Mouse (Mus musculus): Measurements from ENCODE around the gene Dbi. TPM values are rescaled to one million over a fixed set of nuclear protein-coding genes. Genes with fewer than 3 reads are reported as not detected.
"Not testable (repeated sequence)": the region's sequence is repeated elsewhere in the genome, so short reads cannot be mapped to it uniquely, and the experiment has no call there.

The Dbi gene
- polyA plus RNA-seq, 1 experiment from 2014 or later, result 766 TPM

GRCm38 (mm10) chr1:120093482-120094134 is 27.3 kb downstream of the Dbi start:
- H3K4me3 ChIP-seq; H3K27ac ChIP-seq; H3K27me3 ChIP-seq (ENCODE audit: insufficient read depth, poor library complexity, severe bottlenecking); H3K36me3 ChIP-seq; H3K9me3 ChIP-seq: not testable (repeated sequence)
- WGBS, result 57% methylated on average over 11 of the region's 14 CpGs
- peak; percentile 85 for DNase-seq (ENCODE audit: low spot score)
- peaks cover 11% of the 10 kb centered on the region for H3K4me1 ChIP-seq (replicated peaks)

- H3K4me1 ChIP-seq (replicated peaks), result peaks cover 15% of the 10 kb centered on the region
- H3K27me3 ChIP-seq (ENCODE audit: insufficient read depth, poor library complexity, severe bottlenecking), result no peaks in the 10 kb centered on the region
- no peak overlapping the region for H3K27ac ChIP-seq
- no peaks in the 10 kb centered on the region for H3K36me3 ChIP-seq
- DNase-seq (ENCODE audit: low spot score), result no peak
- WGBS, result 85% methylated on average over 8 of the region's 8 CpGs
- H3K9me3 ChIP-seq, result no peaks in the 10 kb centered on the region
- no peak overlapping the region for H3K4me3 ChIP-seq
These were observed 29.9 kb downstream of the Dbi start for GRCm38 (mm10) chr1:120090880-120091570.

GRCm38 (mm10) chr1:120089180-120089579 is 31.7 kb downstream of the Dbi start:
- no peaks in the 10 kb centered on the region for H3K9me3 ChIP-seq
- no peak overlapping the region for H3K4me3 ChIP-seq
- no peaks in the 10 kb centered on the region for H3K36me3 ChIP-seq
- peak overlapping the region; percentile 59 for H3K27ac ChIP-seq
- DNase-seq (ENCODE audit: low spot score), result peak; percentile 40
- peaks cover 15% of the 10 kb centered on the region for H3K4me1 ChIP-seq (replicated peaks)
- no peaks in the 10 kb centered on the region for H3K27me3 ChIP-seq (ENCODE audit: insufficient read depth, poor library complexity, severe bottlenecking)
- 6% methylated on average over 4 of the region's 5 CpGs for WGBS

- Histone ChIP-seq H3K4me3 (no peak overlapping the region), H3K9me3 (no peaks in the 10 kb centered on the region), H3K27ac (no peak overlapping the region), H3K36me3 (no peaks in the 10 kb centered on the region), H3K27me3 (ENCODE audit: insufficient read depth, poor library complexity, severe bottlenecking) (no peaks in the 10 kb centered on the region), H3K4me1 (replicated peaks) (peaks cover 26% of the 10 kb centered on the region)
- no peak for DNase-seq (ENCODE audit: low spot score)
- WGBS, result 69% methylated on average over 13 of the region's 13 CpGs
These were observed 34.2 kb downstream of the Dbi start for GRCm38 (mm10) chr1:120086644-120087043.

GRCm38 (mm10) chr1:120085696-120086095 is 35.2 kb downstream of the Dbi start:
- Histone ChIP-seq H3K9me3 (no peaks in the 10 kb centered on the region), H3K27me3 (ENCODE audit: insufficient read depth, poor library complexity, severe bottlenecking) (no peaks in the 10 kb centered on the region), H3K36me3 (no peaks in the 10 kb centered on the region), H3K4me3 (no peak overlapping the region), H3K27ac (no peak overlapping the region), H3K4me1 (replicated peaks) (peaks cover 26% of the 10 kb centered on the region)
- 73% methylated on average over 3 of the region's 3 CpGs for WGBS
- no peak for DNase-seq (ENCODE audit: low spot score)

- 65% methylated on average over 5 of the region's 5 CpGs for WGBS
- Histone ChIP-seq H3K4me3 (no peak overlapping the region), H3K27me3 (ENCODE audit: insufficient read depth, poor library complexity, severe bottlenecking) (no peaks in the 10 kb centered on the region), H3K27ac (no peak overlapping the region), H3K9me3 (no peaks in the 10 kb centered on the region), H3K36me3 (no peaks in the 10 kb centered on the region), H3K4me1 (replicated peaks) (peaks cover 19% of the 10 kb centered on the region)
- DNase-seq (ENCODE audit: low spot score), result no peak
These were observed 36.9 kb downstream of the Dbi start for GRCm38 (mm10) chr1:120083921-120084517.

- H3K9me3 ChIP-seq, result no peaks in the 10 kb centered on the region
- peaks cover 14% of the 10 kb centered on the region for H3K4me1 ChIP-seq (replicated peaks)
- H3K36me3 ChIP-seq, result no peaks in the 10 kb centered on the region
- no peak for DNase-seq (ENCODE audit: low spot score)
- WGBS, result 41% methylated on average over 7 of the region's 7 CpGs
- H3K4me3 ChIP-seq, result no peak overlapping the region
- H3K27ac ChIP-seq, result no peak overlapping the region
- H3K27me3 ChIP-seq (ENCODE audit: insufficient read depth, poor library complexity, severe bottlenecking), result no peaks in the 10 kb centered on the region
These were observed 37.8 kb downstream of the Dbi start for GRCm38 (mm10) chr1:120082957-120083585.

GRCm38 (mm10) chr1:120080632-120081031 is 40.2 kb downstream of the Dbi start:
- 91% methylated on average over 1 of the region's 1 CpGs for WGBS
- Histone ChIP-seq H3K27me3 (ENCODE audit: insufficient read depth, poor library complexity, severe bottlenecking) (peaks cover 12% of the 10 kb centered on the region), H3K4me3 (no peak overlapping the region), H3K9me3 (no peaks in the 10 kb centered on the region), H3K27ac (no peak overlapping the region), H3K4me1 (replicated peaks) (peaks cover 21% of the 10 kb centered on the region), H3K36me3 (no peaks in the 10 kb centered on the region)
- DNase-seq (ENCODE audit: low spot score), result no peak

GRCm38 (mm10) chr1:120077746-120078410 is 43.0 kb downstream of the Dbi start:
- Histone ChIP-seq H3K36me3 (no peaks in the 10 kb centered on the region), H3K4me3 (no peak overlapping the region), H3K4me1 (replicated peaks) (peaks cover 36% of the 10 kb centered on the region), H3K27me3 (ENCODE audit: insufficient read depth, poor library complexity, severe bottlenecking) (peaks cover 36% of the 10 kb centered on the region), H3K27ac (no peak overlapping the region), H3K9me3 (no peaks in the 10 kb centered on the region)
- DNase-seq (ENCODE audit: low spot score), result peak; percentile 39
- WGBS, result 17% methylated on average over 9 of the region's 9 CpGs

- DNase-seq (ENCODE audit: low spot score), result no peak
- H3K27me3 ChIP-seq (ENCODE audit: insufficient read depth, poor library complexity, severe bottlenecking), result peaks cover 55% of the 10 kb centered on the region
- no peak overlapping the region for H3K27ac ChIP-seq
- H3K9me3 ChIP-seq, result no peaks in the 10 kb centered on the region
- 85% methylated on average over 5 of the region's 5 CpGs for WGBS
- H3K4me1 ChIP-seq (replicated peaks), result peaks cover 37% of the 10 kb centered on the region
- H3K4me3 ChIP-seq, result no peak overlapping the region
- no peaks in the 10 kb centered on the region for H3K36me3 ChIP-seq
These were observed 45.4 kb downstream of the Dbi start for GRCm38 (mm10) chr1:120075507-120075906.

GRCm38 (mm10) chr1:120074931-120075330 is 45.9 kb downstream of the Dbi start:
- no peak overlapping the region for H3K4me3 ChIP-seq
- no peaks in the 10 kb centered on the region for H3K36me3 ChIP-seq
- H3K27ac ChIP-seq, result no peak overlapping the region
- no peaks in the 10 kb centered on the region for H3K9me3 ChIP-seq
- peaks cover 37% of the 10 kb centered on the region for H3K4me1 ChIP-seq (replicated peaks)
- peaks cover 55% of the 10 kb centered on the region for H3K27me3 ChIP-seq (ENCODE audit: insufficient read depth, poor library complexity, severe bottlenecking)
- 75% methylated on average over 4 of the region's 4 CpGs for WGBS
- no peak for DNase-seq (ENCODE audit: low spot score)

GRCm38 (mm10) chr1:120074307-120074702 is 46.6 kb downstream of the Dbi start:
- H3K4me3 ChIP-seq, result peak overlapping the region; percentile 52
- H3K27me3 ChIP-seq (ENCODE audit: insufficient read depth, poor library complexity, severe bottlenecking), result peaks cover 55% of the 10 kb centered on the region
- DNase-seq (ENCODE audit: low spot score), result no peak
- peaks cover 37% of the 10 kb centered on the region for H3K4me1 ChIP-seq (replicated peaks)
- H3K36me3 ChIP-seq, result no peaks in the 10 kb centered on the region
- H3K9me3 ChIP-seq, result no peaks in the 10 kb centered on the region
- no peak overlapping the region for H3K27ac ChIP-seq
- 11% methylated on average over 4 of the region's 4 CpGs for WGBS
